Comparison of ENCODE assay signal across 8 mouse cellular contexts in the genomic region with DNA sequence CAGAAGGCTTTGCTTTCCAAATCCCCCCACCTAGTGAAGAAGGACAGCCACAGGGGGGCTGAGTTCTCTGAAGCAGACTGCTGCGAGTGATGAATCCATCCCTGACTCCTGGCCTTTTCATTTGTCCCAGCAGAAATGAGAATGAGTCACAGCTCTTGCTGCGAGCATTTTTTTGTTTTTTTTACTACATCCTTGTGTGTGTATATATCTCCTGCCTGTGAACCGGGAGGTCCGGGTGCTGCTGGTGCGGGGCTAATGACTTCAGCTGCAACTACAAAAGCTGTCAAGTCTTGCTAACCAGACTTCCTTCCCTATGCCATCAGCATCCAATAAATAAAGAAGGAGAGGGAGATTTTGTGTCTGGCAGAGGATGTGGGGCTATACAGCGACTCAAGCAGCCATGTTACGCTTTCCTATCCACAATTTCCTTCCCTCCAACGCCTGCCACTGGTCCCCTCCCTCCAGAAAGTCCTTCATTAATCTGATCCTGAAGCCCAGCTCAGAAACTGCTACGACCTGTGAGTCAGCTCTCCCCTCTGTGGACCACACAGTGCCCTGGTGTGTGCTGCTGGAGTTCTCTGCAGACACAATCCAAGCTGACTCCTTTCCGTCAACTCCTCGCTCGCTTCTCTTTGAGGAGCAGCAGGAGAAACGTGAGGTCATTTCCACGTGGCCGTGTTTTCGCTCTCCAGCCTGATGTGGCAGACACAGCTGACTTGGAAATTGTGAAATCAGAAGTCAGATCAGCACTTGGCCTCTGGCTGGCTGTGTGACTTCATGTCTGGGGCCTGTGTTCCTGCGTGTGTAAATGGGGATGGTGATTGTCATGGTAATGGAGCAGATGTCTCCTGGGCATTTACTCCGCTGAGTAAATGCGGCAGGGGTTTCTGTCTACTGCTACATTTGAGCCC. TPM values are rescaled to one million over a fixed set of nuclear protein-coding genes. Genes with fewer than 3 reads are reported as not detected.
DNase-seq lines count a peak whose midpoint lies in the region; ATAC-seq lines count a peak whose summit lies in the region.

No protein-coding gene starts in this region.

- 0 out of 2 replicates have a peak, but pooled peaks cover 11% of the 10 kb centered on the region for H3K4me1 ChIP-seq in intestine, embryonic 15.5 days (replicated peaks)

- ATAC-seq in common myeloid progenitor, adult 5-6 weeks (replicated peaks; ENCODE audit: low read depth, poor library complexity, severe bottlenecking), result peak; percentile 59
- ATAC-seq in granulocyte monocyte progenitor cell, adult 5-6 weeks (replicated peaks; ENCODE audit: poor library complexity, severe bottlenecking), result peak; percentile 75
- ATAC-seq in intestine, embryonic 15.5 days, result peak; percentile 40; the same call in 1 of the 2 replicates
- ATAC-seq in CD4-positive, CD25-positive, alpha-beta regulatory T cell, adult 4 months, result no peak

- H3K4me3 ChIP-seq in intestine, embryonic 15.5 days (replicated peaks), result no peak overlapping the region

- 0 out of 2 replicates have a peak overlapping the region, but pooled peaks have one; percentile 5 for H3K4me2 ChIP-seq in intestine, embryonic 15.5 days (replicated peaks)

- H3K27me3 ChIP-seq in intestine, embryonic 15.5 days (replicated peaks), result no peaks in the 10 kb centered on the region

- H3K9me3 ChIP-seq in intestine, embryonic 15.5 days, result no peaks in the 10 kb centered on the region

- H3K9ac ChIP-seq in intestine, embryonic 15.5 days, result no peak overlapping the region

- DNase-seq in NIH3T3 (ENCODE audit: low read depth), result peak; percentile 73
- peak; percentile 55 for DNase-seq in lung, postnatal 14 days
- peak; percentile 88 for DNase-seq in skeletal muscle tissue, adult 2 months (ENCODE audit: low read depth, low spot score)
- DNase-seq in cerebellum, adult 18-20 months, result no peak

- no peaks in the 10 kb centered on the region for H3K36me3 ChIP-seq in intestine, embryonic 15.5 days

- peak overlapping the region; percentile 52 for H3K27ac ChIP-seq in intestine, embryonic 15.5 days

- 27% methylated on average over 19 of the region's 19 CpGs for WGBS in intestine, embryonic 15.5 days

RNA-seq across cellular contexts. Expression of a gene that starts 16.3 kb away (rescaled TPM):
- 18.5 and 26.2 TPM in 2 replicates for total RNA-seq in common myeloid progenitor, adult 5-6 weeks (2017)
- 29.4 and 39.0 TPM in 2 replicates for total RNA-seq in granulocyte monocyte progenitor cell, adult 5-6 weeks (2014; fragmentation: Nextera tagmentation)
- total RNA-seq in granulocyte monocyte progenitor cell, adult 5-6 weeks (2017), result 13.4 and 15.6 TPM in 2 replicates
- 9.6 and 10.6 TPM in 2 replicates for polyA plus RNA-seq in intestine, embryonic 15.5 days (2015; fragmentation: Nextera tagmentation; extraction: Ambion mirVana)
- polyA plus RNA-seq in CD4-positive, CD25-positive, alpha-beta regulatory T cell, adult 4 months (2017; shearing (Covaris generic)), result 10 to 100 TPM; 25.0 to 25.2 TPM

Comparison
In these comparisons a context has a peak if more than half of its experiments do, and no peak if none do; other contexts are left out.
1. DNase-seq: peak in NIH3T3 (single experiment), lung, postnatal 14 days (single experiment) and skeletal muscle tissue, adult 2 months (single experiment); none in cerebellum, adult 18-20 months (0 of 2).